Mouse (Mus musculus) leukemia stem cell, adult 10-12 weeks (primary cell): ENCODE results near the gene C8b. TPM values are rescaled to one million over a fixed set of nuclear protein-coding genes. Genes with fewer than 3 reads are reported as not detected.

Source experiments
- polyA plus RNA-seq: library from polyadenylated mRNA; stranded (reverse); fragments of >175 nt; gene quantifications from 2 replicates; pipeline ENCODE4 v1.2.3, GENCODE M21; 2012; ENCODE audit warnings: low replicate concordance

Gene C8b
- not detected in 2 replicates for polyA plus RNA-seq

DNA sequence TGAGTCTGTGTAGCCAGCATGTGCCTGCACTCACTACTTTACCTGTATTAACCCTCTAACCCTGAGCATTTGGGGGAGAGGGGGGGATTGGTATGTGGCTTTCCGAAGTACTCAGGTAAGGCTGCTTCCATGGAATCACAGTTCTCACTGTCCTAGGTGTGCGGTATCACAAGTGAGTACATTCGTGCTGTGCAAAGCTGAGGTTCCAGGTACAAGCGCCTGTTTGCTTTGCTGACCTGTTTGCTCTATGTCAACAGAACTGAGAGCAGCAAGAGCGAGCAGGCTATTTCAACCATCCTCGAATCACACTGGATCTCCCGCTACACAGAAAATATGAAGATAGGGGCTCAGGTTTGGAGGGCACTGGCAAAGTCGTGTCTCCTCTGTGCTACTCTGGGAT lies at the start of gene C8b:
Gene C8b (plus strand): TSS at position 253 of the 400 bp plus-strand sequence.

Other genes starting within 250 kb of the C8b start
- gene Gm17662, start 91.0 kb downstream of the C8b start, polyA plus RNA-seq, result not detected in 2 replicates
- gene C8a, start 110.1 kb downstream of the C8b start, polyA plus RNA-seq, result not detected in 2 replicates
- gene Fyb2, start 147.1 kb downstream of the C8b start, polyA plus RNA-seq, result 0.10 TPM in 1 of 2 replicates, not detected in the other